Mouse (Mus musculus) mouse trophoblast stem cell (cell line): ENCODE data around the gene 1810043G02Rik.
"Not testable (repeated sequence)": the region's sequence is repeated elsewhere in the genome, so short reads cannot be mapped to it uniquely, and the experiment has no call there.

ENCODE experiments used
- in situ Hi-C, 2 experiments: fragments of 300-500 bp; cut with MseI, MboI; formaldehyde crosslinking; loops; 2 replicates in 1 of 2; 3 replicates in 1 of 2; pipeline ENCODE4 v1.15.1; 2025

Gene 1810043G02Rik

DNA sequence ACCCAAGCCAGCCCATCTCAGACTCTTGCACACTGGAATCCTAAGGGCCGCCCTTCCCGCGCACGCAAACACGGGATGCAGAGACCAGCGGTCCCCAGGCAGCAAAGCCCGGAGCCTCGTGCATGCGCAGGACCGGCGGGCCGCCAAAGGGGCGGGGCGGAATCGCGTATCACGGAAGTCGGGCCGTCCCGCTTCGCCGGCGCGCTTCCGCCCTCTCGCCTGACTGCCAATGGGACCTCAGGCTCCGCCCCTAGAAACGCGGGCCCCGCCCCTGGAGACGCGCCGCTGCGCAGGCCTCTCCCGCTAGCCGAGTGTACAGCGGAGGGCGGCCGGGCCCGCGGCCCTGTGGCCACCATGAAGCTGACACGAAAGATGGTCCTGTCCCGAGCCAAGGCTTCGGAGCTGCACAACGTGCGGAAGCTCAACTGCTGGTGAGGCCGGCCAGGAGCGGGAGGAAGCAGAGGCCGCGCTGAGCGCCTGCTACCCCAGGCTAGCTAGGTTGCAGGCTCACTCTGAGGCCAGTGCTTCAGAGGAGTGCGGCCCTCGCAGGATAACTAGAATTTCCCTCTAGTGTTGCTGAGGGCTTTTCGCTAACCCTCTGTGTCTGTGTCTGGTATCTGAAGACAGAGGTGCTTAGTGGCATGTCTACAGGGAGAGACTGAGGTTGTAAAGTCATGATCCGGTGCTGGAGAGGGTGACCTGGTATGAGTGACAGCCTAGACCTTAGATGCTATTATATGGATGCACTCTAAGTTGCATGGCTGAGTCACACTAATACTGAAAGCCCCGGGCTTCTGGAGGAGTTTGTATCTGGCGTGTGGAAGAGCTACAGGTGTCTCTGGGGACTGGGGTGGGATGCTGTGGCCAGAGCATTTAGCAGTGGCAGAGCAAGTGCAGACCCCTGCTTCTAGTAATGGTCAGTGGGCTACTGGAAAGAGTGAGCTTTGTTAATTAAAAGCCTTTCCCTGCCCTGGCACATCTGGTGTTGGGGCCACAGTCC lies at the start of gene 1810043G02Rik:
TSS of gene 1810043G02Rik (plus strand) at position 174 of the 1,000 bp plus-strand sequence.
- in situ Hi-C loops: no loop called here

DNA sequence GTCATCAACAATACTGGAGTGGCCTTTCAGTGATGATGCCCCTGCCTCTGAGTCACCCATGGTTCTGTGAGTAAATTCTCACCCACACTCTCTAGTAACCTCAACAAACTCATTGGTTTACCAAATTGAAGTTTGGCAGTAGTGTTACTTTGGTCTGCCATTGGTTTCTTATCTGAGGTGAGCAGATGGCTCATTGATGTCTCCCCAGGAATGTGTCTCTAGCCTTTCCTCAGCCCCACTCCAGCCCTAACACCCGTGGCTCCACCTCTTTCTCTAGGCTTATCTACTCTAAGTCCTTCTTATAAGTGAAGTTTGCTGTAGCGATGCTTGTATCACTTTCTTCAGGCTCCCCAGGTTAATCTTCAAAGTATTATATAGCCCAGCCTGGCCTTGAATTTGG lies 38.6 kb upstream of the 1810043G02Rik start:
- in situ Hi-C loops: no loop called here

DNA sequence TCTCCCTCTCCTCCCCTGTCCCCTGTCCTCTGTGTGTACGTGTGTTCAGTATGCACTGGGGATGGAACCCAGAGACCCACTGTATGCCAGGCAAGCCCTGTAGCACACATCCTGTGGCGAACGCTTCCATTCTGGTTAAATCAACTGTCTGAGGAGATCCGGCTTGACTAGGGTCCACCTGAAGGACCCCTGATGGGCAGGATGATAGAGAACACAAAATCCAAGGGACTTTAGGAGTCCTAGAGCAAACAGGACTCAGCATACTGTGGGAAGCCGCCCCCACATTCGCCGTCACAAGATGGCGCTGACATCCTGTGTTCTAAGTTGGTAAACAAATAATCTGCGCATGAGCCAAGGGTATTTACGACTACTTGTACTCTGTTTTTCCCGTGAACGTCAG lies 27.9 kb upstream of the 1810043G02Rik start:
- in situ Hi-C loops: not testable (repeated sequence)

DNA sequence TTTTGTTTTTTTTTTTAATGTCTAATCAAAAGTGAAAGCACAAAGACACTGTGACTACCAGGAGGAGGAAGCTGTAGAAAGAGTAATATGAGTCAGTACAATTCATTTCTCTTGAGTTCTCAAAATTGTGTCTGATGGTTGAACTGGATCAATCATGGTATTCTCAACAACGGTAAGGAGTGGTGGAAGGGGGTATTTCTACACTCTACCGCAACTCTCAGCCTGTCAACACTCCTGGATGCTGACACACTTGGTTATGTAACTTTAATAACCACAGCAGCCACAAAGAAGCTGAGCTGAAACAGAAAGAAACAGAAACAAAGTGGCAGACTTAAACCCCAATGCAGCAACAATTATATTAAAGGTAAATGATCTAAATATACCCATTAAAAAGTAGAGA lies 15.6 kb upstream of the 1810043G02Rik start:
- in situ Hi-C loops: no loop called here

DNA sequence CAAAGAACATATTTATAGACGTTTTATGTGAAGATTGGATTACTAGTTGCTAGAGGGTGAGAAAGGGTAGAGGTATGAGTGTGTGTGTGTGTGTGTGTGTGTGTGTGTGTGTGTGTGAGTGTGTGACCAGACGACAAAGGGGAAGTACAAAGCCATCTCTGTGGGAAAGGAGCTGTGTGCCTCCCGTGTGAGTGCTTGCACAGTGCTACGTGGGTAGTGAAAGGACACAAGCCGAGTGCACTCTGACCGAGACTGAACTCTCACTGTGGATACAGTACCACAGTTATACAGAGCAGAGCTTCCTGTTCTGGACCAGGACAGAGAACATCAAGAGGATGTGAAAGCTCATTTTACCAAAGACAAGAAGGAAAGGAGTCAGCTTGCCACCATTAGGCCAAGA lies 14.4 kb upstream of the 1810043G02Rik start:
- in situ Hi-C loops: no loop called here

DNA sequence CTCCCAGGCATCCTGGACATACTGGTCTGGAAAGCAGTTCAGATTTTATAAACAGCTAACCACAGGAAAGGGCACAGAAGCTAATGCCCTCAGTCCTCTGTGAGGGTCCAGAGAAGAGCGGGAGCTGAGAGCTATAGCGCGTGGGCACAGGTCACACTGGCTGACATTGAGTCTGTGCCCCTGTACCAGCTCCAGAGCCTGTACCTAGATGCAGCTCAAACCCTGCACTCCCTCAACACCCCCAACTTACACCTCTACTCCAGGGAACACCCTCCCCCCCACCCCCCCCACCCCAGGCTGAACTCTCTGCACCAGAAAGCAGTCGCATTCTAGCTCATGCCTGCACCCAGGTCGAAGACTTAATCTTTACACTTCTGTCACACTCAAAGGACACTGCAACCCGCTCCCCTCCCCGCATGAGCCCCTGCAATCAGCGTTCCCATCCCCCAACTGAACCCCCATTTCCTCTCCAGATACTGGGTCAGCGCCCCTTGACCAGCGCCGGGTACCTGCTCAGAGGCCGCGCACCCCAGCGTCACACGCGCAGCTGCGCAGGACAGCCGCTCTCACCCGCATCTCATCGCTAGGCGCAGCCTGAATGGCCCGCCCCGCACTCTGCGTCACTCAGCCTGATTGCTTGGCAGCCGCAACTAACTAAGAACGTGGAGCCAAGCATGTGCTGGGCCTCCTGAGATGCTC lies 8.9 kb upstream of the 1810043G02Rik start:
- in situ Hi-C loops: no loop called here

DNA sequence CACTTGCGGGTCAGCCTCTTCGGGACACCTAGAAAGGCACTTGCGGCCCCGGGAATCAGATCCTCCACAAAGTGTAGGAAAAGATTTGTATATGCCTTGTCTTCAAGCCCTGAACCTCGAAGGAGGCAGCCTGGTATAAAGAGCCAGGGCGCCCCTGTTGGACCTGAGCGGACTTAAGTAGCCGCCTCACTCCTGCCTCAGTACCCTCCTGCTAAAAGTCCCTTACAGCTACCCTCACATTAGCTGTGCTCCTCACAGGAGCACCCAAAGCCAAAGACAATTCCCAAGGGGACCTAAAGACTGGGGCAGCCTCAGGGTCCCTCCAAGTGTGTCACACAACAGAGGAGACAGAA lies 8.4 kb upstream of the 1810043G02Rik start:
- in situ Hi-C loops: no loop called here

DNA sequence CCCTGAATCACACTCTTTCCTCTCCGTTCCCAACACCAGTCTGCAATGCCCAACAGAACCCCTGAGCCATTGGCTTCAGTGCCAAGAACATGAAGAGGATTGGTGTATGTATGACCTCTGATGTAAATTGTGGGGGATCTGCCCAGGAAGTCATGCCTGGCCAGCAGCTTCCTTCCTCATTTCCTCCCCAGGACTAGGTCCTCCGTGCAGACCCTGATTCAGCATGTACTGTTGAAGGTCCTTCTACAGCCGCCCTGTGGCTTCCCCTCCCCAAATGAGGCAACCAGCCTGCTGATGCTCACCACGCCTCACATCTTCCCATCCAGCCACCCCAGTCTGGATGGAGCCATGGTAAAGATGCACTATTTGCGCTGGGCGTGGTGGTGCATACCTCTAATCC lies 7.8 kb upstream of the 1810043G02Rik start, which contains the start of gene Trpm2:
TSS of gene Trpm2 (minus strand) at position 83 of the 400 bp plus-strand sequence.
- in situ Hi-C loops: no loop called here

DNA sequence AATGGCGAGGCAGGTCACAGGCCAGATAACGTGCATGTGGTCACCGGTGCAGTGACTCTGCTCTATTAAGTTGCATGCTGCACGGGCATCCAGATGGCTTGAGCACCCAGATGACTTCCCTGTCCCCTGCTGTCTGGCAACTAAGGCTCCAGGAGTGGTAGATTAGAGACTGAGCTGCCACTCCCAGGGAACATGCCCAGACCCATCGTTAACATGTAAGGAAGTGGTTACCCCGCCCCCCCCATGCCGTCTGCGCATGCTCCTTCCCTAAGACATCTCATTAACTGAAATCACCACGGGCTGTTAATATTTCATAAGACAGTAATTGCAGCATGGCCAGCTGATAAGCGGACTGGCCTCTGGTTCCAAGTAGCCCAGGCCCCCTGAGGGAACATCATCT lies 7.1 kb upstream of the 1810043G02Rik start:
- in situ Hi-C loops: no loop called here

DNA sequence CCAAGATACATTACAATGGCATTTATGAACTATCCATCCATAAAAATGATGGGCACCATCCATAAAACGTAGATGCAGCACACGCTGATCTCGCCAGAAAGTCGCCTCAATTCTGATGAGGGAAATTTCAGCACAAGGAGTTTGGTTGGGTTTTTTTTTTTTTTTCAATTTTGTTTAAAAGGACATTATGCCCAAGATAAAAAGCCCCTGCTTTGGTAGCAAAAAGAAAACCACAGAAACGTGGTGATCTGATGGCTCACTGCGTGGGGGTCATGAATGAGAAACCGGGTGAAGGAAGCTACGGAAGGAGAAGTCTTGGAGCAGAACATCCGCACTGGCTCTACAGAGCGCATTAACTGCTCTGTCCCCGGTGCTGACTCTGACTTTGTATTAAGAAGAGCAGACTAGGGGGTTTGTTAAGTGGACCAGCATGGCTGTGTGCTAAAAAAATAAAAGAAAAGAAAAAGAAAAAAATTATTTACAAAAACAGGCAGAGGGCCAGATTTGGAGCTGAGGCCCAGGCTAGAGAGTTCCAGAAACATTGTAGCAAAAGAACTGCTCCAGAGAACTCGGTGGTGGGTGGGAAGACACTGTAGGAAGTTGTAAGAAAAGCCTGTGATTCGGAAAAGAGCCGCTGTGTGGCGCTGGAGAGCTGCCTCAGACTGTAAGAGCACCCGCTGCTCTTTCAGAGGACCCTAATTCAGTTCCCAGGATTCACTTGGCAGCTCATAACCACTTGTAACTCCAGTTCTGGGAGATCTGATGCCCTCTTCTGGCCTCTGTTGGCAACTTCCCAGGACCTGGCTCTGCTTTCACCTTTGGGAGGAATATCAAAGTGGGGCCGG lies 6.4 kb upstream of the 1810043G02Rik start:
- in situ Hi-C loops: no loop called here

DNA sequence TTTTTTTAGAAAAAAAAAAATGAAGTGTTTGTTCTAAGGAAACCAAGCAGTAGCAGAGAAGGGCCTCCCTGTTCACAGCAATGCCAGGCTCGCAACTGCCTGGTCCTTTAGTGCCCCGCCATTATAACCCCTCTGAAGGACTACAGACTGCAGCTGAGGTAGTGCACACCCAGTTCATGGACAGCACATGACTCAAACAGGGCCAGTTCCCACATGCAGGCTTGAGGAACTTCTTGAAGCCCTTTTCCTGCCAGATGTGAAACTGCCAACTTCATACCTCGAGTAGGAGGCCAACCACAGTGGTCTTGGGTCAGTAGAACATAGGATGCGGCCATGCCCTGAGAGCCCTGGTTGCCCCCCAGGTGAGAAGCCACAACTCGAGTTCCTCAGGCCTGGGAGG lies 4.0 kb upstream of the 1810043G02Rik start:
- in situ Hi-C loops: no loop called here

DNA sequence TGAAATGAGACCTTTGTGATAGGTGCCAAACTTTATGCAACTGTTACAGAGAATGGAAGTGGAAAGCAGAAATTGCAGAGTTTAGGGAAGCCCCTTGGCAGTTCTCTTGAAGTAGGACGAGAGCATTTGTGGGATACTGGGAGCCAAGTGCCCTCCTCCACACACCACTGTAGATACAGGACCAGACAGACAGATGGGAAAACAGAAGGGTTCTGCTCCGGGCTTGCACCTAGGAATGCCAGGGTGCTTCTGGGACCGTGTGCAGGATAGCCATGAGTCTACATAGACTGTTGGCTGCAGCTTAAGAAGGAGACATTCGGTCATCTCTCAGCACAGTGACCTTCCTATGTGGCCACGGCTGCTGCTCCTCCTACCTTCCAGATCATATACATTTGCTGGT lies 3.5 kb upstream of the 1810043G02Rik start:
- in situ Hi-C loops: no loop called here

DNA sequence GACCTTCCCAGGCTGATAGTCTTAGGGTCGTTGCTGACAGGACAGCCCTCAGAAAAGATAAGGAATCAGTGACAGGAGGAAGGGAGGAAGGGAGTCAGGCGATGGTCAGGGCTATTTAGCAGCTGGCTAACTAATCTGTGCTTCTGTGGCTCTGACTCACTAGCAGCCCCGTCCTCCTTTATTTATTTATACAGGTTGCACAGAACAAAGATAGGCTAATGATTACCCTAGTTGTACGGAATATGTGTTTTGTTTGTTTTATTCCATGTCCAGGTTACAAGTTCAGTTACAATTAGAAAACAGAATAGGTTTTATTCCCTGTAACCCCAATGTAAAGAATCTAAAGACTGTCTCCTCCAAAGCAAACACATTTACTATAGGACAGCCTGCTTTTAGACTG lies 2.7 kb upstream of the 1810043G02Rik start:
- in situ Hi-C loops: no loop called here

DNA sequence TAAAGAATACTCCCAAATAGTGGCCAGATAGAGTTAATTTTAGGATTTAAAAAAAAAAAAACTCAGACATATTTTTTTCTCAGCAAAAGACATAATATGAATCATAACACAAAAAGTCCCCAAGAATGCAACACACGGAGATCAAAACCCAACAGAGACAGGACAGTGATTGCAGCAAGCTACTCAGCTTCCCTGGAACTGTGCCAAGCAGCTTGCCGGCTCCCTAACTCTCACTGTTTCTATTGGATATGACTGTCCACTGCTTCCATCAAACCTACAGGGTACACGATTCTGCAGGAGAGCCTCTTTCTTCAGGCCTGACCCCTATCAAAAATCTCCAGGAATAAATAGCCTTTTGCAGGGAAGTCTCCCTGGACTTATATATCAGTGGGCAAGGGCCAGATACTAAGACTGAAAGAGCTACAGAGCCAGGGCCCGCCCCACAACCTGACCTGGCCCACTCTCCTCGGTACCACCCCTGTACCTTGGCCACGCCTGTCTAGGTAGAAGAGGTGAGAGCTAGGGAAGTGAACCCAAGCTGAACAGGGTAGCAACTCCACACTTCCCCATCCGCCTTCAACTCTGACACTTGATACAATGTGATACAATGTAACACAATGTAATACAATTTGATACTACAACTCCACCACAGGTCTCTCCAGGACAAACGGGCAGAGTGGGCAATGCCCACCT lies 1.7 kb upstream of the 1810043G02Rik start:
- in situ Hi-C loops: no loop called here

DNA sequence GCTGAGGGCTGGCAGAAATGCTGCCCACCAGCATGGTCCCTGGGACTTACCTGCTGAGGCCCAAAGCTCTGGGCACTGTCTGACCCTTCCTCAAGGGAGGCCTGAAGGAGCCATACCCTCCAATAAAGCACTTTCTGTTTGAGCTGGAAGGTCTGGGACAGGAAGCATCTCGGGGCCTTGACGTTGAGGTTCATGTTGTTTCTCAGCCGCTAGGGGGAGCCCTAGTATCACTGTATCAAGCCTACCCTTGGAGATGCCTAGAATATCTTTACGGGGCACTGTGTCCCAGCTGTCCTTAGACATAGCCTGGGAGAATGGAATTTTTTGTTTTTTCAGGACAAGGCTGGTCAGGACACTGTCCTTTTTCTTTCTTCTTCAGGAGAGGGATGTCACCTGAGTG lies 6.3 kb downstream of the 1810043G02Rik start:
- in situ Hi-C loops: no loop called here

DNA sequence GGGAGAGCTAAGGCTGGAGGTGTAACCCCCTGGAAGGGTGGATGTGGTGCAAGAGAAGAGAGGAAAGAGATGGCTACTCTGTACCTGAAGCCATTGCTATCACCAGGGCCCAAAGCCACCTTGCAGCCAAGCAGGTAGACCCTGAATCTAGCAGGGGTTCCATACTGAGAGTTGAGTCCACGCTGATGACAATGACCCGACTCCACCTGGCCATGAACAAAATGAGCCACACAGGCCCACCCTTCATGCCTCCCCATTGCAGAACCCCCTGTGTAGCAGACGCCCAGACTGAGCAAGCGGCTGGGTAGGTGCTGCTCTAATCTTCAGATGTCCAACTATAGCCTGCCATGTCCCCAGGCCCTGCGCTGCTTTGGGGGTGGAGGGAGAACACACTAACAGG lies 7.5 kb downstream of the 1810043G02Rik start:
- in situ Hi-C loops: no loop called here

DNA sequence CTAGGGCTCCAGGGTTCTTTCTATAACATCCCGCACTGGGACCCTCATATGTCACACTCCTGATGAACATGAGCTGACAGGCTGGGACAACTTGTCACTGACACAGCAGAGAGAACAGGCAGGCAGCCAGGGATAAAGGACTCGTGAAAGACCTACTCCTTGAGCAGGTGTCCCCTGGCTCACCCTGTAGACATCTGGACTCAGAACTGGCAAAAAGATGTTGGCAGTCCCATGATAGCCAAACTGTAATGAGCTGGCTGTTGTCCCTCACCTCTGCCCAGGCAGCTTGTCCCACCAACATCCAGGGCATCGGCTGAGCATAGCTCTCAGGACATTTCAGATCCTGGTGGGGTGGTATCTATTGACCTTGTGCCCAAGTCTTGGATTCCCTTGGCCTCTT lies 17.3 kb downstream of the 1810043G02Rik start:
- in situ Hi-C loops: no loop called here

DNA sequence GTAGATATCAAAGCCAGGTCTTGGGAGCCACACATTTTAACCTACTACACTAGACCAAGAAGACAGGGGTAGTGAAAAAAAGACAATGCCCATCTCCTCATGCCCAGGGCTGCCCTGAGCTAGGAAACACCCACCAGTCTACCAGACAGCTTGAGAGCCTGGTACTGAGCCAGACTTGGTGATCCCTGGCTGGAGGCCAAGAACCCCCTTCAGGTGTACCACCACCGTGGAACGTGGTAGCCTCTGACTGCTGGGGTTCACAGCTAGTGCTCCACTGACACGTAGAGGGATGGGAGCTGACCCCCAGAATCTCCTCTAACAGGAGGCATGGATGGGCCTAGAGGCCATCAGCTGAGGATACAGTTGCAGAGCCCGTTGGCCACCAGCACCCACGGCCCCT lies 21.9 kb downstream of the 1810043G02Rik start:
- in situ Hi-C loops: no loop called here

DNA sequence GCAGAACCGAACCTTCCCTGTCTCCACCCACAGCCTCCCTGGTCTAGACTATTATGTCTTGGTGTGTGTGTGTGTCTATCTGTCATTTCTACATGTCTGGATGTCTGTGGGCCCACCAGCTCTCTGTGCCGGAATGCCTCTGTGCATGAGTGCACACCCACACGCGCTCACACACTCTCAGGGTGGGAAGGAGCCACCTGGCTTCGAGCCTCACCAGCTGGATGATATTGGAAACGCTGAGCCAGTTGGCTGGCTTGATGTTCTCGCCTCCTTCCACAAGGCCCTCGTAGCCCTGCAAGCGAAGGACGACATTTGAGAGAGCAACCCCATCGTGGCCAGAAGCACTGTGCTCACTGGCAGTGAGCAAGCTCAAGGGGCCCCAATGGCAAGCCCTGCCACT lies 23.5 kb downstream of the 1810043G02Rik start:
- in situ Hi-C loops: no loop called here

DNA sequence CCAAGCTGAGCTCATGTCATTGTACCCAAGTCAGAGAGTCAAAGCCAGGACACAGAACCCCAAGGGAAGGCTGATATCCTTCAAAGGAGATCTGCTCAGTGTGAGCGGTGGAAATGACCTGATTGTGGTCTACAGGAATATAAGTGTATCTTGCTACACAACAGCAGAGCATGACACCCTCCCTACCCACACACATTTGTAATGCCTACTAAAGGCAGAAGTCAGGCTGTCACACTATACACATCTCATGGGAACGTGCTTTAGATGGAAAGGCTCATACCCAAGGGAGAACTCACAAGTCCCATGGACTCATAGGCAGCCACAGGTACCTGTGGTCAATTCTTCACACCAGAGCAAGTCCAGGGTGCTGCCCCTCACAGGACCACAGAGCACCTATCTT lies 24.0 kb downstream of the 1810043G02Rik start:
- in situ Hi-C loops: no loop called here

DNA sequence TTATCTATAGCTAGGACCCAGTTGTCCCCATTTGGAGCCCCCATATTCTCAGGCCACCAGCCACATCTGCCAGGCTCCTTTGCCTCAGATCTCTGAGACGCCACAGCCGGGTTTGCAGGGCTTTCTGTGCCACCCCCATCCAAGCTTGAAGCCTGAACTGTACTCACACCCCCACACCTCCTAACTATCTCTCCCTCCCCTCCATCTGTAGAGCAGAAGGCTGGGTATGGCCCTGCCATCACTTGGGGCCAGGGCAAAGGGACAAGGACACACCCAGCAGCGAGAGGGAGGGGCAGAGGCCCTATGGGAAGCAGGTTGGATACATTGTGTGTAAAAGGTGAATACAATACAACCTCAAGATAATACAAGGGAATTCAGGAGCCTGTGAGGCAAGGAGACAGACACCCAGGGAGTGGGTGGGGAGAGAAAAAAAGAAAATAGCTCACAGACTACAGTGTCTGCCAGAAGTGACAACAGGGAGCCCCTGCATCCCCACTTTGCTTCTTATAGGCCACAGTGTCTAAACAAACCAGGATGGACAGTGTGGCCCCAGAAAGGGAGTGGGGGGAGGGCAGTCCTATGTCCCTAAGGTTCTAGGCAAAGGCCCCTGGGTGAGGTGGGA lies 26.3 kb downstream of the 1810043G02Rik start:
- in situ Hi-C loops: no loop called here
